Mouse (Mus musculus): ENCODE results near the gene Tmem115.

DNA sequence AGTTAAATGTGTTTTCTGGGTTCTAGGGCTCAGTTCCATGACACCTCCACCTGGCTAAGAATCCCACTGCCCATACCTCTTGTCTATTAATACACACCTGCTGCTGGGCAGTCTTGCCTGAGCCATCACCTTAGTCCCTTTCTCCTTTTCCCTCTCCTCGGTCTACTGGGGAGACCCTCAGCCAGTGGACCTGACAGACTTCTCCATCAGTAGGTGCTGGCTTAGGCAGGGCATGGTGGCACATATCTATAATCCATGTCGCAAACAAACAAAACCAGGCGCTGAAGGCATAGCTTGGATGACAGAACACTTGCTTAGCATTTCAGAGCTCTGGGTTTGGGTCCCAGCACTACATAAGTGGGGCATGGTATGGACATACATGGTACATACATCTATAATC, 5.0 kb downstream of the Tmem115 start:
- TF ChIP-seq CTCF (IDR thresholded peaks at IDR 0.05; ENCODE audit: low read depth, low read length) (no peak), POLR2A (IDR thresholded peaks at IDR 0.05; ENCODE audit: extremely low read depth, insufficient read depth, low read length) (no peak)

Measured in liver, adult 2 months (tissue).